Mouse (Mus musculus): ENCODE measurements around the gene Ncoa3.
A peak's percentile ranks its signal among the peaks of the same experiment; 100 is the strongest.
"Not testable (repeated sequence)": the region's sequence is repeated elsewhere in the genome, so short reads cannot be mapped to it uniquely, and the experiment has no call there.

Ncoa3 gene

DNA sequence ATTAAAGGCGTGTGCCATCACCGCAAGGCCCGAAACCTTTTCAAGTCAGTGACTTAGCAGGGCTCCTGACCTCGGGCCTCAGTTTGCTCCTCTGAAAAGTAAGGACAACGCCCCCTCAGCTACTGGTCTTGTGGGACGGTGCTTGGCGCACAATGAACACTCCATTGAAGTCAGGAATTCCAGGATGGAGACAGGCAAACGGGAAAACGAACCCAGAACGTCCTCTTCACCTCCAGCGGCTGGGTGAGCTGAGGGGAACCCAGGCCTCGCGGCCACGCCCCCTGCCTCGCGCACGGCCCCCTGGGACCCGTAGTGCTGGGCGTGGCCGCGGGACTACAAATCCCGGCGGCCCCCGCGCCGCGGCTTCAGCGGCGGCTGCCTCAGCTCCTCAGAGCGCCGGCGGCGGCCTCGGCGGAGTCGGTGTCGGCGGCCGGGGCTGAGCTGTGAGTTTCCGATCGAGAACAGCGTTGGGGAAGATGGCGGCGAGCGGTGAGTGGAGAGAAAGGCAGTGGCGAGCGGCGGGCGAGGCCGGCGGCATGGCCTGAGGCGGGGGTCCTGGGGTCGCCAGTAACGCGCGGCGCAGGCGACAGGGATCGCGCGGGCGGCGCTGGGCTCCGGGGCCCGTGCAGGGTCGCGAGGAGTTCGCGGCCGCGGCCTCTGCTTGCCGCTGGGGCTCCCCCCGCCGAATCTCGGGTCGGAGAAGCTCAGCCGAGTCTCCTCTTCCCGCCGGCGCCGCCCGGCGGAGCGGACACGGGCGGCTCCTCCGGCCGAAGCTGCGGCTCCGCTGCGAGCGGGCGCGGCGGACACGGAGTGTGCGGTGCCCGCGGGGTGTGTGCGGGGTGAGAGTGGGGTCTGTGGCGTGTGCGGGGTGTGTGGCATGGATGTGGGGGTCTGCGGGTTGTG lies at the start of gene Ncoa3:
Gene Ncoa3, plus strand, starts transcription at position 367 of the 903 bp plus-strand sequence.
- peak; percentile 87 for DNase-seq

DNA sequence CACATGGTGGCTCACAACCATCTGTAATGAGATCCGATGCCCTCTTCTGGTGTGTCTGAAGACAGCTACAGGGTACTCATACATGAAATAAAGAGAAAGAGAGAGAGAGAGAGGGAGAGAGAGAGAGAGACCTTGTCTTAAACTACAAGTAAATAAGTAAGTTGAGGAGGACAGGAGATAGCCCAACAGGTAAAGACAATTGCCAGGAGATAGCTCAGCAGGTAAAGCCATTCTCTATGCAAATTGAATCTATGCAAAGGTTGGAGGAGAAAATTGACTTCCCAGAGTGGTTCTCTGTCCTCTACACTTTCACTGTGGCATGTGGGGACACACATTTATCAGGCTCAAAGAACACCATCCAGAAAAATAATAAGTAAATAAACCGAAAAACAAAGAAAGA lies 49.3 kb upstream of the Ncoa3 start:
- DNase-seq = no peak

DNA sequence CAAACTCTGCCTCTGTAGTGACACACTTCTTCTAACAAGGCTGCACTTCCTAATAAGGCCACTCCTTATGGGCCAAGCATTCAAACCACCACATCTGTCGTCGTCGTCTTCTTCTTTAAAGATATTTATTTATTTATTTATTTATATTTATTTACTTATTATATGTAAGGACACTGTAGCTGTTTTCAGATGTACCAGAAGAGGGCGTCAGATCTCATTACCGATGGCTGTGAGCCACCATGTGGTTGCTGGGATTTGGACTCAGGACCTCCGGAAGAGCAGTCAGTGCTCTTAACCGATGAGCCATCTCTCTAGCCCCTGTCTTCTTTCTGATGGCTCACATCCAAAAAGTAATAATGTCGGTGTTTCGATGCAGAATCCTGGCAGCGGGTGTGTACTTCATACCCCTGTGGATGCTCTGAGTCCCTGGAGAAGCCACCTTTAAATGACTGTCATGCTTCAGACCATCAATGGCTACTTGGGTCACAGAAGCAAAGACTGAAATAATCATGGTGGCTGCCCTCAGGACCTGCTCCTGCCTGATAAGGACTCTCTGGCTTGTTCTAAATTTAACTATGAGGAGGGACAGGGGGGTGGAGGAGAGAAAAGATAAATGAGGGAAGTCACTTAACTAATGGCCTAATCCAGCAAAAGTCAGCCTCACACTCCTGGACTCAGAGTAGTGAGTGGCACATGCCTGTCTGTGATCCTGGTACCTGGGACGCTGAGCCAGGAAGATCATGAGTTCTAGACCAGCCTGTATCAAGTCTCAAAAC lies 47.7 kb upstream of the Ncoa3 start:
- DNase-seq = no peak

DNA sequence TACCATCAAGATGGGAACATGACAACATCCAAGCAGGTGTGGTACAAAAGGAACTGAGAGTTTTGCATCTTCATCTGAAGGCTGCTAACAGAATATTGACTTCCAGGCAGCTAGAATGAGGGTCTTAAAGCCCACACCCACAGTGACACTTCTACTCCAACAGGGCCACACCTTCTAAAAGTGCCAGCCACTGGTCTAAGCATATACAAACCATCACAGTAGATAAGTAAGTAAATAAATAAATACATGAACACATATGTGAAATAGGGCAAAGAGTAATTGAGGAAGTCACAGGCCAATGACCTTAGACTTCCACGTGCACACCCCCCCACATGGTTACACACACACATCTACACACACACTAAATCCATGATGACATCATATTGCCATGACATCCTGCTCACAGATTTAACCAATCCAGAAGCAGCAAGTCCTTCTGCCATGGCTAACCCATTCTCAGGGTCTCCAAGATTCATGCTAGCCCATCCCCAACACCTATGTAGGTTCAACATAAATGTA lies 46.3 kb upstream of the Ncoa3 start:
- no peak for DNase-seq

DNA sequence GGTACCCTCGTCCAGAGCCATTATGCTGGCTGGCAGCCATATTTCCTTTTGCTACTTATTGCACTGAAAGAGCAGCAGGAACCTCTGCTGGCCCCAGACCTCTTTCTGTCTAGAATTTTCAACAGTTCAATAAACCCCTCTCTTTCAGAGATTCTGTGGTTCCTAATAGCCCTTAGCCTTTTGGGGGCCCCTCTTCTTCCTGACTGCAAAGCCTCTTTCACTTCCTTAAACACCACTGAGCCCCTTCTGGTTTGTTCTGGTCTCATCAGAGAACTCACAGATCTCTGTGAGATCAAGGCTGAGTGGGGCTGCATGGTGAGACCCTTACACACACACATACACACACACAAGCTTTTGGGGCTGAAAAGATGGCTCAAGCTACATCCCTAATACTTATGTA lies 44.4 kb upstream of the Ncoa3 start:
- no peak for DNase-seq

DNA sequence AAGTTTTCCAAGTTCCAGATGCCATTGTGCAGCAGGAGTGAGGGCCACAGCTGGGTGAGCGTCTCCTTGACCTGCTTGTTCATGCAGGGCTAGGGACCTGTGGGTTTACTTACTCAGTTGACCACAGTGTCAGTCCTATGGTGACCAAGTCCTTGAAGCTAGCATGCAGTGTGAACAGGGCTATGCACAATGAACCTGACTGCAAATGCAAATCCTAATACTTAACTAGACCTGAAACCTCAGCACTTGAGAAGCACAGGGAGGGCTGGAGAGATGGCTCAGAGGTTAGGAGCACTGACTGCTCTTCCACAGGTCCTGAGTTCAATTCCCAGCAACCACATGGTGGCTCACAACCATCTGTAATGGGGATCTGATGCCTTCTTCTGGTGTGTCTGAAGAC lies 43.7 kb upstream of the Ncoa3 start:
- not testable (repeated sequence) for DNase-seq

DNA sequence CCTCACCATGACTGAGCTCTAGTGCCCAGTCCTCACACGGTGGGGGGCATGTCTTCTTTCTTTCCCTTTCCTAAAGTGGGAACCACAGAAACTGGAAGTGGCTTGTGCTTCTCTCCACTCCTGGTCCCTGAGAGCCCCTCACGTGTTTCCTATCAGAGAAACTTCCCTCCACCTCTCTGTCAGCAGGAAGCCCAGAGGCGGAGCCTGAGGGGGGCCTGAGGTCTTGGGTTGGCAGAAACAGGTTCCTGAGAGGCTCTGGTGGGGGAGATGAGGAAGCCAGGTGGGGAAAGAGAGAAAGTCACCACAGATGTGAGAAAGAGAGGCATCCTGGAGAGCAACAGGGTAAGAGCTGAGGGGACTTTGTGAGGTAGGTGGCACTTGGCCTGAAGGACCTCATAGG lies 42.7 kb upstream of the Ncoa3 start:
- DNase-seq = no peak

DNA sequence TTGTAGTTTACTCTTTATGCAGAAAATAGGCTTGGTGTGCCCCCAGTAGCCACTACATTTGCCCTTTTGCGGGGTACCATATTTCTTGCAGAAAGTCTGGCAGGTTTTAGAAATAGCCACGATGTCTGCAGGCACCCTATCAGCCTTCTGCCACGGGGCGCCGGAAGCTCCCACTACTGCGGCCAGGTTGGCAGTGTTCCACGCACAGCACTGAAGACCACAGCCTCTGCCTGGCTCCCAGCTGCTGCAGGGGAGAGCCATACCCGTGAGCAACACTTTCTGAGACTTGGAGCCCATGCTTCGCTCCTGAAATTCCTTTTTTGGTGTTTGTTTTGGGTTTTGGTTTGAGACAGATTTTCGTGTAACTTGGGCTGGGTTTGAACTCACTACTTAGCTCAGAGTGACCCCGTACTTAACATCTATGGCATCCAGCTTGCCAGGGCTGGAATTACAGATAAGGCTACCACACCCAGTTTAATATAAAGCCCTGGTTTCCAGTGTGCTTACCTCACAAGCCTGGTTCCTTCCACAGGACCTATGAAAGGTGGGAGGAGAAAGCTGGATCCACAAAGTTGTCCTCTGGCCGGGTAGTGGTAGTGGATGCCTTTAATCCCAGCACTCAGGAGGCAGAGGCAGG lies 40.9 kb upstream of the Ncoa3 start:
- DNase-seq = no peak

DNA sequence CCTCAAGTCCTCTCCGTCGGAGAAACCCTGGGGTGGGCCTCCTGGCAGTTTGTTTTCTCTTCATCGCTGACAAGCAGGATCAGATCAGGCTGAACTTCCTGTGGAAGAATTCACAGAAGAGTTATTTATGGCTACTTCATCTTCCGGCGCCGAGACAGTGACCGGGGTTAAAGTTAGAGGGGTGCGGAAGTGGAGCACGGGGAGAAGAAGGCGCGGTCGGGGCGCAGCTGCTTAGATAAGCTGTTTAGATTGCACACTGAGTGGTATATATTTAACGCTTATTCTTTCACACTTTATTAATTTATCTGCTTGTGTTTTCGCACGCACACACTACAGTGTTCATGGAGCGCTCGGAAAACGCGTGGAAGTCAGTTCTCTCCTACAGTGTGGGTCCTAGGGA lies 37.6 kb upstream of the Ncoa3 start:
- DNase-seq = no peak

DNA sequence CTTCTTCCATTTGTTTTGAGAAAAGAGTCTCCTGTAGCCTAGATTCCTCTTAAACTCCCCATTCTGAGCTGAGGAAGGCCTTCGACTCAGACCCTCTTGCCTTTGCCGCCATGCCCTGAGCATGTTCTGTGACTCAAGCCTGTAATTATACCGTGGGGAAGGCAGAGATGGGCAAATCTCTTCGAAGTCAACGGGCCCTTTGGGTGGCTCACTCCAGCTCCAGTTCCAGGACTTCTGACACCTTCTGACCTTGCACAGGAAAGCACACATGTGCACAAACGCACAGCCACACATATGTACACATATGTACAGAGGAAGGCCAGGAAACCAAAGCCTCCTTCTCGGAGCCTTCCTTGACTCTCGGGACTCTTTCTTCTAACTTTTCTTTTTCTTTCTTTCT lies 37.0 kb upstream of the Ncoa3 start:
- no peak for DNase-seq

DNA sequence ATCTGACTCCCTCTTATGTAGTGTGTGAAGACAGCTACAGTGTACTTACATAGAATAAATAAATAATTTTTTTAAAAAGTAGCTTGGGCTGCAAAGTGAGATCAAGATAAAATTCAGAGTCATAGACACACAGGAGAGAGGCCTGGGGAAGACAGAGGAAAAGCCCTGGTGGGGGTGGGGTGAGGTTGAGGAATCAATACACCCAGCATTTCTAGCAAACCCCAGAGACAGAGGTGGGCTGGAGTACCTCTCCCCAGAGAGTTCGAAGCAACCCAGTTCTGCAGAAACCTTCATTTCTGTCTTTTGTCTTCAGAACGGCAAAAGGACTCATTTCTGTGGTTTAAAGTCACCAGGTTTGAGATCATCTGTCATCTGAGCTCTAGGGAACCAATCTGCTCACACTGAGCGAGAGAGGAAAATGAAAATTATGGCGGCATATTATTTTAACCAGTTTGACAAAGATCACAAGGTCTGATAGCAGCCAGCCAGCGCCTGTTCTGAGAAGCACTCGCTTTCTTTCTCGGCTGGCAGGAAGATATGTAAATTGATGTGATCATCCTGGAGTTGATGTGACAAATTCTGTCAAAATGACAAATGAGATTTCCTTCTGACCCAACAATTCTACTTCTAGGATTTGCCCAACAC lies 36.2 kb upstream of the Ncoa3 start:
- no peak for DNase-seq

DNA sequence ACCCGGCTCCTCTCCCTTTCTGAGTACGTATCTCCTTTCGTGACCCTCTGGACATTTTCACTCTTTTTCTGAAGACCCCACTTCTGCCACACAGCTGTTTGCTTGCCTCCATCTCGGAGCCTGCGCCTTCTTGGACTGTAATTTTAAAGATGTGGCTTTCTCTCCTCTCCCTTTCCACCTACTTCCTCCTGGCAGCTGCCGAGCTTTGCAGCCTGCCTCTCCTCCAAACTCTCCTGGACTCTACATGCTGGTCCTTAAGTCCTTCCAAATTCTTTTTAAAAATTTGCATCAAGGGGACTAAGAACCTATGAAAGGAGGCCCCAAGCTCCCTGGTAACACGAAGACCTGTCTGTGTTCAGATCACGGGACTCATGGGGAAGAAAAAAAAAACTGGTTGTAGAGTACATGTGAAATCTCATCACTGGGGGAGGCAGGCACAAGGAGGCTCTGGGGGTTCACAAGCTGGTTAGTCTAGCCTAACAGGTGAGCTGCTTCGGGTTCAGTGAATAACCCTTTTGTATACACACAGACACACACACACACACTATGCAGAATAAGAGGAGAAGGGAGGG lies 35.1 kb upstream of the Ncoa3 start:
- DNase-seq = no peak

DNA sequence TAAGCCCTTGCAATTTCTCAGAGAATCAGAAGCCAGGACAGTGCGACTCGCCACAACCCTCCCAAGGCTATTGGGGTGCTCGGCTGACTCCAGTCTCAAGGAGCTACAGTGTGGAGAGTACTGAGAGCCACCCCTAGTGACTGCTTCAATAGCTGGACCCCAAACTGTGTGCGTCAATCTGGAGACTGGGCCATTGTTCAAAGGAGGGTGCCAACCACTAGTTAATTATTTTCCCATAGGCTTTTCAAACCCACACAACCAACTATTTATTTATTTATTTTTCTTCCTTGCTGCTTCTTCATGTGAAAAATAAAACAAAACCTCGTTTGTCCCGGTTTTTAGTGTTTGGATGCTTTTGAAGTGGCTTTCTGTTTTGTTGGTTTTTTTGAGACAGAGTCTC lies 33.9 kb upstream of the Ncoa3 start:
- DNase-seq = no peak

DNA sequence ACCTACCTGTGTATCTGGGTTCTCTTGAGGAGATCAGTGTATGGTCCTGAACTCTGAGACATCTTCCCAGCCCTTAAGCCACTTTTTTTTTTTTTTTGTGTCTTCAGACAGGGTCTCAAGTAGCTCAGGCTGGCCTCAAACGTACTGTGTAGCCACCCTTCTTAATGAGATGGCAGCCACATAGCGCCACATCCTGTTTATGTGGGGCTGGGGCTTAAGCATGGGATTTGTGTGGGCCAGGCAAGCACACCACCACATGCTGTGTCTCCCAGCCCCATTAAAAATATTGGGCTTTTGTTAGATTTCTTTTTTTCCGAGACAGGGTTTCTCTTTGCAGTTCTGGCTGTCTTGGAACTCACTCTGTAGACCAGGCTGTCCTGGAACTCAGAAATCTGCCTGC lies 31.7 kb upstream of the Ncoa3 start:
- no peak for DNase-seq

DNA sequence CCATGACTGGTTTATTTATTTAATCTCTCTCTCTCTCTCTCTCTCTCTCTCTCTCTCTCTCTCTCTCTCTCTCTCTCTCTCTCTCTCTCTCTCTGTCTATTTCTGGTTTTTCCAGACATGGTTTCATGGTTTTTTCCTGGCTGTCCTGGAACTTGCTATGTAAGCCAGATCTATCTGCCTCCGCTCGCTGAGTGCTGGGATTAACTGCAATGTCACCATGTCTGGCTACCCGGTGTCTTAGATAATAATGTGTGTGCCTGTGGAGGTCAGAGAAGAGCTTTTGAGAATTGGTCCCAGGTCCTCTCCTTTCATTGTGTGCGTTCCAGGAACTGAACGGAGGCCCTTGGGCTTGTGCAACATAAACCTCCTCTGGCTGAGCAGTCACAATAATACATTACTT lies 29.6 kb upstream of the Ncoa3 start:
- no peak for DNase-seq

DNA sequence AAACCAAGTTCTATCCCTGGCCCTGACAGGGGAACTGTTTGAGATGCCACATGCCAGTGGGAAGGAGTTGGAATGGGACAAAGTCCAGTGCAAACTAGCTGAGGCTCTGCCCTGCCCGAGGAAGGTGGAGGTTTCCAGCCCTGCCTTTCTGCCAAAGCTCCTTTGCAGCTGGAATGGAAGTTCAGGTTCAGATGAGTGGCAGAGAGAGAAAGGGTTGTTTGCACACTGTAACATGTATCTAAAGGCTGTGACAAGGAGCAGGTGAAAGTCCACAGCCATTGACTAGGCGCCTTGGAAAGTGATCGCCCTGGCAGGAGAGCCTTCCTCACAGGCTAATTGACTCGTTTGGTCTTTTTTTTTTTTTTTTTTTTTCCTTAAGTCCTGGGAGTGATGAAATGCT lies 28.3 kb upstream of the Ncoa3 start:
- no peak for DNase-seq

DNA sequence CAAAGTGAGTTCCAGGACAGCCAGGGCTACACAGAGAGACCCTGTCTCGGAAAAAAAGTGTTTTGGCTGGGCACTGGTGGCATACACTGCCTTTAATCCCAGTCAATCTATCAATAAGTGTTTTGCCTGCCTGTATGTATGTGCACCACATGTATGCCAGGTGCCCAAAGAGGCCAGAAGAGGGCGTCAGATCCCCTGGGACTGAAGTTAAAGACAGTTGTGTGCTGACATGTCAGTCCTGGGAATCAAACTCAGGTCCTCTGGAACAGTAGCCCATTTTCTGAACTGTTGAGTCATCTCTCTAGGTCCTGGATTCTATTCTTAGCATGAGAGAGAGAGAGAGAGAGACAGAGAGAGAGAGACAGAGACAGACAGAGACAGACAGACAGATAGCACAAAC lies 25.4 kb upstream of the Ncoa3 start:
- no peak for DNase-seq

DNA sequence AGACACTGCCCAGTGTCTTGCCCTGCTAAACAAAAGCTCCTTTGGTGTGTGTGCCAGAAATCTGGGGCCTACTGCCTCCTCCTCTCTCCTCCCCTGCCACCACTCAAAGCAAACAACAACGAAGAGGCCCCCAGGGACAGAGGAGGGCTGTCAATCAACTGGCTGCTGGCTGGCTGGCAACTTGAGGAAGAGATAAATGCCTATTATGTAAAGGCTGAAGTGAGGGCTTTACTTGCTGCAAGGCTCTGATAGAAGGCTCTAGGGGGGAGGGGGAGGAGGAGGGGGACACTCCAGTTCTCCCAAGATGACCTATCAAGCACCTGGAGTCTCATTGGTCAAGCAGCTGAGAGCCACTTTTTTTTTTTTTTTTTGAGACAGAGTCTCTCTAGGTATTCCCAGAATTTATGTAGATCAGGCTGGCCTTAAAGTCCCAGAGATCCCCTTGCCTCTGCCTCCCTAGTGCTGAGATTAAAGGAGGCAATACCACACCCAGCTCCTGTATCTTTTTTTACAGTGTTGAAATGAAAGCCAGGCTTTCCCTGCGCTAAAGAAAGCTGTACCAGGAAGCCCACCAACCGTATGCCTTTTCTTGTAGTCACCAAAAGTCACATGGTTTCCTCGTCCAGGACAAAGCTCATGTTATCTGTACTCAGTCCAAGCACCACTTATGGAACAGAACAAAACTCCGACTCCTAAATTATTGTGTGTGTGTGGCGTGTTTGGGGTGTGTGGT lies 24.4 kb upstream of the Ncoa3 start:
- no peak for DNase-seq

DNA sequence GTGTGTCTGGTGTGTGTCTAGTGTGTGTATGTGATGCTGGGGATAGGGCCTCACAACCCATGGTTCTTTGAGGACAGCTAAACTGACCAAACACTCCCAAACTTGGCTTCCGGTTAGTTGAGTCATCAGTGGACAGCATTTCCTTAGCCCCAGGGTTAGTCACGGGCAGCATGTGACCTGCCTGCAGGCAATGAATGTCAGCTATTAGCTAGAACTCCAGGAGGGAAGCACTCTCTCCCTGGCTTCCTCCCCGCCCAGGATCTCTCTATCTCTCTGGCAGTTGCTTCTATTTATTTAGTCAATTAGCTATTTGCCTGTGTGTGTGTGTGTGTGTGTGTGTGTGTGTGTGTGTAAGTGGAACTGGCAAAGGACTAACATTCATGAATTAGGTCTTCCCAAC lies 23.6 kb upstream of the Ncoa3 start:
- DNase-seq = no peak

DNA sequence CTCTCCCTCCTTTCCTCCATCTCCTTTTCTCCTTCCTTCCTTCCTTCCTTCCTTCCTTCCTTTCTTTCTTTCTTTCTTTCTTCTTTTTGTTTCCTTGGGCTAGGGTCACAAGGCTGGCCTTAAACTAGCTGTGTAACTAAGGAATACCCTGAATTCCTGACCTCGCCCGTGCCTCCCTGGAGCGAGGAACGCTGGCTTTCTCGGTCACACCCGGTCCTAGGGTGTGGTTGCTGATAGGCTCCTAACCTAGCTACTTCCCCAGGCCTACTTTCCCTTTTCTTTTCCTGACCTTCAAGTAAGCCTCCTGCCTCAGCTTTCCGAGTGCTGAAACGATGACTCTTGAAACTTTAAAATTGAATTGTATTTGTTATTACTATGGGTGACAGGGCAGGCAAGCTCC lies 23.0 kb upstream of the Ncoa3 start:
- no peak for DNase-seq

DNA sequence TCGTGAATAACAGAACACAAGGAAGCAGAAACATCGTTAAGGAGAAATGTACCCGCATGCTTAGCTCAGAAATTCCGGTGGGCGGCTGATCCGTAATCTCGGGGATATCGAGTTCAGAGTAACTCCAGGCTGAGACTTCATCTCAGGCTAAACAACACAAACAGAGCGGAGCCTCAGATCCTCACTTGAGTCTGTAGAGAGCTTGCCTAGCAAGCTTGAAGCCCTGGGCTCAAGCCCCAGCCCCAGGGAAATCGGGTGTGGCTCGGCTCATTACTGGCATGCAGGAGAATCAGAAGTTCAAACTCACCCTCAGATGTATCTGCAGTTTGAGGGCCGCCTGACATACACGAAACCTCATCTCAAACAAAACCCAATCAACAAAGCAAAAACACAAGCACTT lies 22.5 kb upstream of the Ncoa3 start:
- no peak for DNase-seq

DNA sequence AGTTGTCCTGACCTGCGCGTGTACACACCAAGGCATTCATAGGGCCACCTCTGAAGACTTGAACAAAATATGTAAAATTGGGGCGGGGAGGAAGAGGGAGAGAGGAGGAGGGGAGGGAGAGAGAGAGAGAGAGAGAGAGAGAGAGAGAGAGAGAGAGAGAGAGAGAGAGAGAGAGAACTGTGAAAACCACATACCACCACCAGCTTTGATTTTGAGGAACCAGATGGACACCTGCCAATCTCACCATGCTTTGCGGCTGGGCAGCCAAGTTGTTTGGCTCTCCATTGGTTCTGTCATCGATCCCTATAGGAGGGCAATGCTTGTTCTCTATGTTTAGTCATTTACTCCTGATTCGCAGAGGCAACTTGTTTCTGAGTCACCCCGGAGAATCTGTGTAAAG lies 21.7 kb upstream of the Ncoa3 start:
- DNase-seq = no peak

Measured in cerebellum, adult 11-12 months (tissue).